Mouse (Mus musculus): ENCODE measurements around the gene Rbp7.
"Not testable (repeated sequence)": the region's sequence is repeated elsewhere in the genome, so short reads cannot be mapped to it uniquely, and the experiment has no call there.

Gene Rbp7

DNA sequence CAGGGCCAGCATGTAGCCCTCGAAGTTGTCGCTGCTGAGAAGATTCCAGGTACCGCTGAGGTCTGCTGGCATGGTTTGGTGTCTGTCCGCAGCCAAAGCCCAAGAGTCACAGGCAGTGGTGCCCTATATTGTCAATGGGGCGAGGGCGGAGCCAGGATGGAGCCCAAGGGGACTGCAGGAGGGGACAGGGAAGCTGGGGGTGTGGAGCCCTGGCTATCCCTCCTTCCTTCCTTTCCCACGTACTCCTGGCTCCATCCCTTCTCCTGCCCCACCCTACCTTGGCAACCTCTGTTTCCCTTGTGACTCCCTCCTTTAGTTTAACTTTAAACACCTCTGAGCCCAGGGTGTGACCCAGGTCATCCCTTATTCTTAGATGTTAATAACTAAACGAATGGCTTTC is at the start of gene Rbp7:
TSS of gene Rbp7 (minus strand) at position 100 of the 400 bp plus-strand sequence.
- DNase-seq (ENCODE audit: low spot score in 2 of 2): no peak

- no peak for DNase-seq (ENCODE audit: low spot score in 2 of 2)
Measured at GRCm38 (mm10) chr4:149504363-149504762, 49.6 kb upstream of the Rbp7 start.

DNA sequence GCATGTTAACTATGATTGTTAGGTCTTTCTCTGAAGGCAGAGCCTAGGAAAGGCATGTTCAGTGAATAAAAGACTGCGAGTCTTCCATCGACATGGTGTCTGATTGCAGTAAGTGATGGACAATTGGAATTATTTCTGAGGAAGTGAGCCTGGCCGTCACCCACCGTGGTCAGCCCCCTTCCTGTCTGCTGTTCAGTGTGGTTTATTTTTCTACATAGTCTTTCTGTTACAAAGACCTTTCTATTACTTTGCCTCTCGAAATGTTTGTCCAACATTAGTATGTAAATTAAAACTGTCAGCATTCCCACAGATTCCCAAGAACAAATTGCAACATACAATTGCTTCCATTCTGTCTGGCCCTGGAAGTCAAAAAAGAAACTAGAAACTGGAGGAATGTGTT is 45.0 kb upstream of the Rbp7 start:
- no peak for DNase-seq (ENCODE audit: low spot score in 2 of 2)

GRCm38 (mm10) chr4:149498901-149499300 is 44.1 kb upstream of the Rbp7 start:
- DNase-seq (ENCODE audit: low spot score in 2 of 2): no peak

DNA sequence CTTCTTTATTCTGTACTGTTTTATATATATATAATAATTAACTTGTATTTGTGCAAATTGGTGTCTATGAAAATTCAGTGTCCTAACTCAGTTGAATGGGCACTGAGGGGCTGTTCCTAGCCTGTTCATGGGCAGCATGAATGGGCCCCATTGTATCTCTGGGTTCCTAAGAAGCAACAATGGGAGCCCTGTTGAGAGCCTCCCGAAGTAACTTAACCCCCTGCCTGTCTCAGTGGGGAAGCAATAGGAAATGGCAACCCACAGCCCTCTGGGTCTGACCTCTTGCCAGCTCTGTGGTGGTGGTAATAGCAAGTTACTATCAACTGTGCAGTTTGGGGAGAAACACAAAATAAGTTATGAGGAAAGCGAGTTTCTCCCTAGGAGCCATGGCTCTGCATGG is 41.8 kb upstream of the Rbp7 start:
- peak; percentile 46 to 61 for DNase-seq (ENCODE audit: low spot score in 2 of 2)

DNA sequence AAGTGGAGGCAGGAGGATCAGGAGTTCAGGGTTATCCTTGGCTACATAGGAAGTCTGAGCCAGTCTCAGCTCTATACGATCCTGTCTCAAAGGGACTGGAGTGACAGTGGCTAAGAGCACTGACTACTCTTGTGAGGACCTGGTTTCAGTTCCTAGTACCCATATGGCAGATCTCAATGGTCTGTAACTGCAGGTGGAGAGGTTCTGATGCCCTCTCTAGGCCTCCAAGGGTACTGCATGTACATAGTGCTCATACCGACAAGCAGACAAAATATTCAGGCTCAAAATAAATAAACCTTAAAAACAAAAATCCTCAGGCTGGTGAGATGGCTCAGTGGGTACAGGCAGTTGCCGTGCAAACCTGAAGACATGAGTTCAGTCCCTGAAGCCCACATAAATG is 36.4 kb upstream of the Rbp7 start:
- no peak for DNase-seq (ENCODE audit: low spot score in 2 of 2)

DNA sequence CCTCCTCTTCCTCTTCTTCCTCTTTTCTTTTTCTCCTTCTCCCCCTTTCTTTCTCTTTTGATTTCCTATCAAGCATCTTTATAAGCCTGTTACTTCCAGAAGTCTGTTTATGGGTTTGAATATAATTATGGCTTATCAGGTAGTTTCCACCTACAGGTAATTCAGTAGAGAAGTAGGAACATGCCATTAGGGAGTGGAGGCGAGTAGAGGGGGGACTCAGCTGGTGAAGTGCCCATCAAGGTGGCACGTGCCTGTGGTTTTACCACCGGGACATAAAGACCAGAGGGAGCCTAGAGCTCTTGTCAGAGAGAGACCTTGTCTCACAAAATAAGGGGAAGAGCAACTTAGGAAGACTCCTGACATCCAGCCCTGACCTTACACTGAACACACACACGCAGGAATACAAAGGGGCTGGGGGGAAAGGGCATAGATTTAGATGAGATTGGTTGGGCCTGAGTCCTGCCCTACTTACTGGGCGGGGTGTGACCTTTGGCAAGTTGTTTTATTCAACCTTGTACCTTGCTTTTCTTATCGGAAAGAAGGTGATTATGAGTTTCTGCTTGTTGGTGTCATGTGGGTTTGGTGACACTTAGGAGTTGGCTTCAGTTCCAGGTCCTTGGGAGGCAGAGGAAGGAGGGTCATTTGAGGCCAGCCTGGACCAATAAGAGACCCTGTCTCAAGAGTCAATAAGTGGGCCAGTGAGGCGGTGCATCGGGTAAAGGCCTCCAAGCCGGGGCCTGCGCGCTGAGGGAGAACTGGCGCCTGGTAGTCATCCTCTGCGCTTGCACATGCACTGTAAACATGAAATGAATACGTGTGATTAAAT is 34.9 kb upstream of the Rbp7 start:
- DNase-seq (ENCODE audit: low spot score in 2 of 2): no peak

- no peak for DNase-seq (ENCODE audit: low spot score in 2 of 2)
Measured at GRCm38 (mm10) chr4:149487729-149488128, 33.0 kb upstream of the Rbp7 start.

DNA sequence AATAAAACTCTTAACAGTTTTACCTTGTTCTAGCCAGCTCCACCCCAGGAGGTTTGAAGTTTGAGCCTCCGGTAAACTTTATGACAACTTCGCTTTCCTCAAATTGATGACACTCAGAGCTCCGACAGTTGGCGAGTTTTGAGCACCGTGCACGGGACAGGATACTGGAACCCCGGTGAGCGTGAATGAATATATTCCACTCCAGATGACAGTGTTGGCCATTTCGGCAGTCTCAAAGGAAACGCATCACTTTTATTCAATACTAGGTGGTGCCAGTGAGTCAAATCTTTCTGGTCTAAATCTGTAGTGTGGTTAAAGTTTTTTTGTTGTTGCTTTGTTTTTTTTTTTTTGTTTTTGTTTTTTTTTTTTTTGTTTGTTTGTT is 31.0 kb upstream of the Rbp7 start:
- DNase-seq (ENCODE audit: low spot score in 2 of 2): peak in 1 of 2 experiments; percentile 49

DNA sequence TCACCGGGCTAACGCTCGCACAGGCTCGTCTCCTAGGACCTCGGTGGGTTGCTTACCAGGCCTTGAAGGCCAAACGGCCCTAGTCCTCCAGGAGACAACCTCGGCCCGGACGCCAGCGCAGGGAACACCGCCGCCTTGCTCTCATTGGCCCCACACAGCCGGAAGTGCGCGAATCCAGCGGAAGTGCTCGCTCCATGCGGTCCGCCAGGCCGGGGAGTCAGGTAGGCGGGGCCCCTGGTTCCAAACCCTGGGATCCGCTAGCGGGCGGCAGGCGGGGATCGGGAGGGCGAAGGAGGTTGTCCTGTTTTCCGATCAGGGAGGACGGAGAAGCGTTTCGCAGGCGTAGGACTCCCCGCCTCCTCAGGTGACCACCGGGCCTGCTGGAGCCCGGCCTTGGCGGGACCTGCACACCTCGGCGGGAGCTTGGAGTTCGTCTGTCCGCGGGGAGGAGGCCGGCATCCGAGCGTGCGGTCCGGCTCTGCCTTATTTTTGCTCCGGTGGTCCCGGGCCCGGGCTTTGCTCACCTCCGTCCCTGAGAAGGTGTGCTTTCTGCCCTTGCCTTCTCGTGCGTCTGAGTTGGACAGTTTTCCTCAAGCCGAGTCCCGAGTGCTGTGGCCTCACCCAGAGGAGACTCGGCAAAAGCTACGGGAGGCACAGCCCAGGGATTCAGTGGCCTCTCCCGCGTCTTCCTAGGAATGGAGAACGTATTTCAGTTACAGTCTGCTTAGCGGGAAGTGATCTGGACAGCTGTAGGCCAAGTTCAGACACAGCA is 30.5 kb upstream of the Rbp7 start, which contains the start of the genes Nmnat1 and Lzic:
TSS of gene Nmnat1 (minus strand) at position 150 of the 772 bp plus-strand sequence.
TSS of gene Lzic (plus strand) at position 177 of the 772 bp plus-strand sequence.
- DNase-seq (ENCODE audit: low spot score in 2 of 2): peak; percentile 95 to 97

GRCm38 (mm10) chr4:149484566-149484965 is 29.8 kb upstream of the Rbp7 start:
- DNase-seq (ENCODE audit: low spot score in 2 of 2): no peak

GRCm38 (mm10) chr4:149477078-149477477 is 22.3 kb upstream of the Rbp7 start, which contains the start of gene Tmem274:
Gene Tmem274, plus strand, starts transcription at chr4:149477378.
- DNase-seq (ENCODE audit: low spot score in 2 of 2): no peak

DNA sequence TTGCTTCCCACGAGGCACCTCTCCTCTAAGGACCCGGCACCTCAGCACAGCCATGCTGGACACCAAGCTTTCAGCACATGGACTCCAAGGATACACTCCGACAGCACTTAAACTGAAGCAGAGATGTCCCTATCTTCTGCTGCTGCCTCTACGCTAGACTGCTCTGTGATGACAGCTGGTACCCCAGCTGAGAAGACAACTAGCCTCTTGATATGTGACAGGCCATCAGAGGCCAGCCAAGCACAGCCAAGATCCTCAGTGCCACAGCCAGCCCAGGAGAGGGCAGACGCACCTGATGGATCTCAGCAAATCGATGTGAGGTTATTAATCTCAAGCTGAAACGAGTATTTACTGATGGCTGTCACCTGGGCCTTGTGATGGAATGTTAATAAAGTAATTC is 20.3 kb upstream of the Rbp7 start:
- DNase-seq (ENCODE audit: low spot score in 2 of 2): no peak

DNA sequence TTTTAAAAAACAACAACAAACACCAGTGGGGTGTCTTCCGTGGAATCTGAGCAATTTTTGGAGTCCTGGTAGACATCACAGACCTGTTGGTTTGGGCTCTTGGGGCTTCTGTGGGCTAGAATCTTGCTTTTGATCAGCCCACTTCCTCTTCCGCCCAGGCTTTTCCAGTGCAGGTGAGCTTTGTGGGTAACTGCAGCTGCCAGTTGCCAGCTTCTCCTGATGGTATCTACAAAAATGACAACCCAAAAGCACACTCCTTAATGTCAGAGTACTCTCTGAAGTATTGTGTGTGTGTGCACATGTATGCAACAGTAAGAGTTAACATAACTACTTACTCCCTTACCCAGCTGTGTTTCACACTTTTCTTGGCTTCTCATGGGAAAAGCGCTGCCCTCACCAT is 14.8 kb upstream of the Rbp7 start:
- no peak for DNase-seq (ENCODE audit: low spot score in 2 of 2)

GRCm38 (mm10) chr4:149463435-149463950 is 8.7 kb upstream of the Rbp7 start:
- DNase-seq (ENCODE audit: low spot score in 2 of 2): no peak

- no peak for DNase-seq (ENCODE audit: low spot score in 2 of 2)
Measured at GRCm38 (mm10) chr4:149462305-149462971, 7.7 kb upstream of the Rbp7 start.

GRCm38 (mm10) chr4:149461579-149462304 is 7.0 kb upstream of the Rbp7 start:
- no peak for DNase-seq (ENCODE audit: low spot score in 2 of 2)

- not testable (repeated sequence) for DNase-seq (ENCODE audit: low spot score in 2 of 2)
Measured at GRCm38 (mm10) chr4:149460475-149460874, 5.7 kb upstream of the Rbp7 start.

DNA sequence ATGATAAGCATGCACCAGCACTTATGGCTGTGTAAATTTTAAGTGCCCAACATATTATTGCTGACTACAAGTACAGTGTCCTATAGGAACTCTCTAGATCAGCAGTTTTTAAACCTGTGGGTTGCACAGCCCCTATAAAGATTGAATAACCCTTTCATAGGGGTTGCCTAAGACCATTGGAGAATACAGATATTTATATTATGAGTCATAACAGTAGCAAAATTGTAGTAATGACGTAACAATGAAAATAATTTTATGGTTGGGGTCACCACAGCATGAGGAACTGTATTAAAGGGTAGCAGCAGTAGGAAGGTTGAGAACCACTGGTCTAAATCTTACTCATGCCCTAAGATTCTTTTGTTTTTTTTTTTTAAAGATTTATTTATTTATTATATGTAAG is 4.6 kb upstream of the Rbp7 start:
- DNase-seq (ENCODE audit: low spot score in 2 of 2): no peak

DNA sequence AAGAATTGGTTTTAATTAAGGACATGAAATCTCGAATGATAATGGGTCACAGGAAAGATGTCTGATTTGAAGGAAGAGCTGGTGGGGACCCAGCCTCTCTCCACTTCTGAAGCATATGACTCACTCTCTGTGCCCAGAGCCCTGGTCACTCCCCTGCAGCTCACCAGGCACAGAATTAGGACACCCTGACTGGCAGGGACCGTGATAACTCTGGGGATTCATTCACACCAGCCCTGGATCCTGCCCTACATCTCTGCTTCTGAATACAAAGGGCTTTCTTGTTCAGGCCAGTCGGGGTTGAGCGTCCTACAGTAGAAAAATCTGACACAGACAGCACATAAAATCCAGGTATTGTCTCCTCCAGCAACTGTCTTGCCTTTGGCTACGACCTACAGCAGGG is 3.7 kb upstream of the Rbp7 start:
- DNase-seq (ENCODE audit: low spot score in 2 of 2): no peak

- DNase-seq (ENCODE audit: low spot score in 2 of 2): no peak
Measured at GRCm38 (mm10) chr4:149457831-149458430, 3.2 kb upstream of the Rbp7 start.

All from right cerebral cortex, postnatal 10 days (tissue).